Mouse (Mus musculus) hindbrain, embryonic 15.5 days (tissue): Measurements from ENCODE around the gene Tmem198. TPM values are rescaled to one million over a fixed set of nuclear protein-coding genes. Genes with fewer than 3 reads are reported as not detected.

Source experiments
- ATAC-seq: fragments of 200-750 bp; cut with Nextera tagmentation; 2 replicates; pipeline ENCODE4 v1.8.0; 2017; ENCODE audit warnings: low read depth, moderate number of reproducible peaks, moderate TSS enrichment; ENCODE audit not compliant: low FRiP score
- H3K27ac ChIP-seq: fragments of 300-500 bp; sonication (generic); replicated peaks from 2 replicates; pipeline ENCODE4 v1.5.1; 2015; ENCODE audit warnings: mild to moderate bottlenecking, inconsistent platforms
- H3K27me3 ChIP-seq: fragments of 300-500 bp; sonication (generic); 2 replicates; pipeline ENCODE4 v1.6.1; 2015; ENCODE audit warnings: control low read depth, inconsistent platforms
- H3K36me3 ChIP-seq: fragments of 300-500 bp; sonication (generic); 2 replicates; pipeline ENCODE4 v1.6.1; 2015; ENCODE audit warnings: control low read depth, inconsistent platforms
- H3K4me1 ChIP-seq: fragments of 300-500 bp; sonication (generic); replicated peaks from 2 replicates; pipeline ENCODE4 v1.6.1; 2015; ENCODE audit warnings: control low read depth, inconsistent platforms
- H3K4me2 ChIP-seq: fragments of 300-500 bp; sonication (generic); 2 replicates; pipeline ENCODE4 v1.6.1; 2015; ENCODE audit warnings: moderate library complexity, mild to moderate bottlenecking, inconsistent platforms
- H3K4me3 ChIP-seq: fragments of 300-500 bp; sonication (generic); 2 replicates; pipeline ENCODE4 v1.5.1; 2015; ENCODE audit warnings: mild to moderate bottlenecking, inconsistent platforms
- H3K9ac ChIP-seq: fragments of 300-500 bp; sonication (generic); 2 replicates; pipeline ENCODE4 v1.6.1; 2015; ENCODE audit warnings: inconsistent platforms
- H3K9me3 ChIP-seq: fragments of 300-500 bp; sonication (generic); 2 replicates; pipeline ENCODE4 v1.6.1; 2016; ENCODE audit warnings: control low read depth, inconsistent platforms
- WGBS: fragments of 180-500 bp; shearing (Covaris S2); methylation state at CpG from one replicate; pipeline ENCODE4 v1.1.7; 2015; 5-methylcytosine and 5-hydroxymethylcytosine counted together
- polyA plus RNA-seq: library from polyadenylated mRNA; unstranded; fragments of >200 nt; fragmentation: Nextera tagmentation; extraction: Ambion mirVana; gene quantifications from 2 replicates; pipeline ENCODE4 v1.2.1, GENCODE M21; 2015

Tmem198 gene
- polyA plus RNA-seq, 1 experiment from 2014 or later: 49.9 TPM

DNA sequence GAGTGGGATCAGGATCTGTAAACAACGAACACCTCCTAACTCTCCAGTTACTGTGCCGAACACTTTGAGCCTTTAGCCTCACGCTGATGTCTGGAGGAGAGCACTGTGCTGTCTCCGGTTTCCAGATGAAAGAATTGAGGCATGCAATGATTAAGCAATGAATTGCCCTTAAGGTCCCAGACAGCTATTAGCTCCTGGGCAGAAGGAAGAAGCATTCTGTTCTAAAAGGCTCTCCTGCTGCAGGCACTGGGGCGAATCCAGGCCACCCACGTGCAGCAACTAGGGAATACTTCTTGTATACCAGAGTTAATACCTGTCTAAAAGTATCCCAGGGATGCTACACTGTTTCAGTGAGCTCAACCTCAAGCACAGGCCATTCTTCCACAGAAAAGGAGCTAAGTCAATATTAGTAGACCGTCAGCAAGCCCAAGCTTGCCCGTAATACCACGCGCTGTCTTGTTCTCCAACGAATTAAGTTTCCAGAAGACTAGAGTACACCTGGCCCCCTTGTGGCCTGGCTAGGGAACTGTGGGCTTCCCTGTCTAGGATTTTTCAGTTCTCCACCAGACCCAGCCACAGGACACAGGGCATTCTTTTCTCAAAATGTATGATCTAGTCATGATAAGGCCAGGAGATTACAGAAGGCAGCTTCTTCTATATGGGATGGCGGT, 15.7 kb downstream of the Tmem198 start:
- H3K36me3 ChIP-seq: 0 out of 2 replicates have a peak, but pooled peaks cover 6% of the 10 kb centered on the region
- H3K4me2 ChIP-seq: no peak overlapping the region
- H3K4me1 ChIP-seq: peaks cover 6% of the 10 kb centered on the region; the same call in 1 of the 2 replicates
- H3K4me3 ChIP-seq: no peak overlapping the region
- peaks cover 8% of the 10 kb centered on the region; the same call in 1 of the 2 replicates for H3K27me3 ChIP-seq
- H3K27ac ChIP-seq: no peak overlapping the region
- ATAC-seq: no peak
- no peaks in the 10 kb centered on the region for H3K9me3 ChIP-seq
- 45% methylated on average over 12 of the region's 12 CpGs for WGBS
- no peak overlapping the region for H3K9ac ChIP-seq

DNA sequence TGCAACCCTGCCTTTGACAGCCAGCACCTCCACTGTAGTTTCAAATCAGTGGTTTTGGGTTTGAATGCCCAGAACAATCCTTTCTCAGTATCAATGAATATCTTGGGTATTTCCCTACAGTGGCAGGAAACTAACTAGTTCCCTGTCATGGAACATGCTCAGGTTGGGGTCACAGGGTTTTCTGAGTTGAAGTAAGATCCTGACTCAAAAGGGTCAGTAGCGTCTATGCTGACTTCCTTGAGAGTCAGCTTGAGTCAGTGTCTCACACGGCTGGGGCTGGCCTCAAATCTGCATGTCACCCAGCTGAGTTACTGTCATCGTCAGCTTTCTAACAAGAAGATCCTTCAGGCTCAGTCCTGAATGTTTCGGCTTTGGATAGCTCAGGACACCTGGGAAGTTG, 19.6 kb downstream of the Tmem198 start:
- Histone ChIP-seq H3K36me3 (peaks cover 23% of the 10 kb centered on the region), H3K4me1 (peaks cover 12% of the 10 kb centered on the region), H3K4me2 (no peak overlapping the region), H3K4me3 (no peak overlapping the region), H3K27ac (no peak overlapping the region), H3K9me3 (no peaks in the 10 kb centered on the region), H3K9ac (no peak overlapping the region), H3K27me3 (0 out of 2 replicates have a peak, but pooled peaks cover 9% of the 10 kb centered on the region)
- 92% methylated on average over 4 of the region's 4 CpGs for WGBS
- no peak for ATAC-seq

DNA sequence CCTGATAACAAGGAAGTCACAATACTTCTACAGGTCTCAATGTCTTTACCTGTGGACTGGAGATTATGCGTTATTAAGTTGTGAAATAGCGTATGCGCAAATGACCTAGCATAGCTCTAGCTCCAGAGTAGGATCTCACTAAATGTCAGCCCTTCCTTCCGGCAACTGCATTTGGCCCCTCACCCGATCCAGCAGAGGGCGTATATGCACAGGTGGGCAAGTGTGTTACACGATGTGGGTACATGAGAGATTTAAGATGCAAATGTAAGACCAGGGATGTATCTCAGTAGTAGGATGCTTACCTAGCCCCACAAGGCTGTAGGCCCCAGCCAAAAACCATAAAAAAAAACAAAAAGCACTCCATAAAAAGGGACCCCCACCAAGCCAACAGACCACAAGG, 20.1 kb downstream of the Tmem198 start:
- no peak for ATAC-seq
- H3K4me2 ChIP-seq: no peak overlapping the region
- peaks cover 18% of the 10 kb centered on the region for H3K4me1 ChIP-seq
- no peak overlapping the region for H3K9ac ChIP-seq
- no peaks in the 10 kb centered on the region for H3K9me3 ChIP-seq
- H3K27me3 ChIP-seq: 0 out of 2 replicates have a peak, but pooled peaks cover 9% of the 10 kb centered on the region
- H3K4me3 ChIP-seq: no peak overlapping the region
- no peak overlapping the region for H3K27ac ChIP-seq
- H3K36me3 ChIP-seq: peaks cover 23% of the 10 kb centered on the region
- 86% methylated on average over 7 of the region's 7 CpGs for WGBS

DNA sequence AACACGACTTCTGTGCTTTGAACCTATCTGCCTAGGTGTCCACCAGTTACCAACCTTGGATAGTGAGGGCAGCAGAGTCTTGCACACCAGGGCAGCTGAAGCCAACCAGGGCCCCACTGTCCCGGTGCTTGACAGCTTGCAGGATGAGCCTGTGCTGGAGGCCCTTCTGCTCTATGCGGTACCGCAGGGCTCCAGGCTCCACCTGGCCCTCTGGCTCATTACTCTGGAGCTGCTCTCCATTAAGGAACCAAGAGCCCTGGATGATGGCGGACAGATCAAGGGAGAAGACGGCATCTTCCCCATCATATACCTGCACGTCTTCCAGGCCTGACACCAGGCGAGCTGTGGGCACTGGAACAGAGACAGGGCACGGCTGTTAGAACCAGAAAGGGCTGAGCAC, 22.6 kb downstream of the Tmem198 start:
- no peaks in the 10 kb centered on the region for H3K9me3 ChIP-seq
- peaks cover 23% of the 10 kb centered on the region for H3K36me3 ChIP-seq
- no peak overlapping the region for H3K4me2 ChIP-seq
- H3K27ac ChIP-seq: no peak overlapping the region
- H3K27me3 ChIP-seq: 0 out of 2 replicates have a peak, but pooled peaks cover 9% of the 10 kb centered on the region
- 94% methylated on average over 9 of the region's 9 CpGs for WGBS
- H3K4me3 ChIP-seq: no peak overlapping the region
- no peak overlapping the region for H3K9ac ChIP-seq
- H3K4me1 ChIP-seq: peaks cover 27% of the 10 kb centered on the region
- ATAC-seq: no peak

DNA sequence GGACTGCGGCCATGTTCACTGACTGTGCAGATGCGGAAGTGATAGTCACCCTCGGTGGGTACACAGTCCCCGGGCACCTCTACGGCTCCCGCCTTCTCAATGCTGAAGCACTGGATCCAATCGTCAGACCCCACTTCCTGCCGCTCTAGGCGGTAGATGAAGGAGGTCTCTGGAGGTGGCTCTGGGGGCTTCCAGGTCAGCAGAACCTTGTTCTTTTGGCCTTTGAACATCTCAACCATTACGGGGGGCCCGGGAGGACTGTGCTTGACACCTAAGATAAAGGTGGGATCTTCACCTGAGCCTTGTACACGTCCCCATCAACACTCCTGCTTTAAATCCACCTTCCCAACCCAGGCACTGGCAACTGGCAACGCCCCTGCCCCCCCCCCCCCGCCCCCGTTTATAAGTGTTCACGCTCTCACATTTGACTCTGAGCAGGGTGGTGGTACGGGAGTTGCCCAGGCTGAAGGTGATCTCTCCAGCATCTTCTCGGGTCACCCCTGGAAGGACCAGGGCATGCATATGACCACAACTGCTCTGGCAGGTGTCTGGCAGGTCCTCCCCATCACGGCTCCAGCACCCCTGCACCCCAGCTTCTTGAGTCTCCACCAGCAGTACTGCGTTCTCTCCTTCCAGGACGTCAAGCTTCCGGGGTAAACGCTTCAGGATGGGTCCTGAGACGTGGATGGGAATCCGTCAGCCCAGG, 23.8 kb downstream of the Tmem198 start:
- ATAC-seq: no peak
- Histone ChIP-seq H3K4me3 (no peak overlapping the region), H3K4me2 (no peak overlapping the region), H3K36me3 (peaks cover 23% of the 10 kb centered on the region), H3K4me1 (peaks cover 35% of the 10 kb centered on the region), H3K27ac (no peak overlapping the region), H3K9ac (no peak overlapping the region), H3K27me3 (peaks cover 14% of the 10 kb centered on the region; the same call in 1 of the 2 replicates), H3K9me3 (no peaks in the 10 kb centered on the region)
- WGBS: 89% methylated on average over 25 of the region's 25 CpGs

DNA sequence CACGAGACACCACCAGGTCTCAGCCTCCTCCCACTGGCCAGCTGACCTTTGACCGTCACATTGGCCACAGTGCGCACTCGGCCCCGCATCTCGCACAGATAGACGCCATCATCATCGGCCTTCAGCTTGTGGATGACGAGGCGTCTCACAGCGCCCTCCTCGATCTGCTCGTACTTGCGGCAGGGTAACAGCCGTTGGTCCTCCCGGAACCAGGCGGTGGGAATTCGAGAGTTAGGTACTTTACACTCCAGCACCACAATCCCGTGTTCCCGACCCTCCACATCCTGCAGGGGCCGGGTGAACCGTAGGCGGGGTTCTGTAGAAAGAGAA, 24.3 kb downstream of the Tmem198 start:
- Histone ChIP-seq H3K9me3 (no peaks in the 10 kb centered on the region), H3K36me3 (peaks cover 23% of the 10 kb centered on the region), H3K27me3 (peaks cover 14% of the 10 kb centered on the region; the same call in 1 of the 2 replicates), H3K4me1 (peaks cover 35% of the 10 kb centered on the region), H3K4me3 (no peak overlapping the region), H3K27ac (no peak overlapping the region), H3K4me2 (peak overlapping the region; percentile 4; the same call in 1 of the 2 replicates), H3K9ac (no peak overlapping the region)
- 66% methylated on average over 23 of the region's 23 CpGs for WGBS
- ATAC-seq: no peak

DNA sequence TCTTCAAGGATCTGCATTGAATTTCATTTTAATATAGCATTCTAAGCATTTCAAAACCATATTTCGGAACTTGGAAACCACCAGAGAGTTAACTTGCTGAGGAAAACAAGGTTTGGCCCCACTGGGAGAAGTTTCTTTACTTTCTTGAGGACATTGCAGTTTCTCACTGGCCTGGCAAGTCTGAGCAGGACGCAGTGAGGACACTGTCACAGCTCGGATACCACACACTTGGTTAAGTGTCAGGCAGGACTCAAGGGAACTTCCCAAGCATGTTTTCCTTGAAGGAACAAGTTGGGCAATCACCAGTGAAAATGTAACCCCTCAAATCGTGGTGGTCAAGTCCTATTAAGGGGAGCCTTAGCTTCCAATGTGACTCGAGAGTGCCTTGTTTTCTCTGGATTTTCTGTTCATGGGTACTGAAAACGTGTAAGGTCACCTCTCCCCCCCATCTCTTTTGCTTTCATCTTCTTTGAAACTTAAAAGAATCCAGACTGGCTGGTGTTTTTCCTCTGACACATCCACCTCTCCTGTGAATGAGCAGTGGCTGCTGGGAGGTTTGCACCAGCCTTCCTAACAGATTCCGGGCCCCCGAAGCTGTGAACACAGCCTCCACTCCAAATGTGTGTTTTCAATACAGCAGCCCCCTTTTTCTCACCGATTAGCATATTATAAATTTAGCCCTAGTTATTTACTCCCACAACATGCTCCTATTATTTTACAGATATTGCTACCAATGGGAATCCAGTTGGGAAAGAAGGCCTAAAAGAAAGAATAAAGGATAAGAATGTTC, 25.1 kb downstream of the Tmem198 start:
- Histone ChIP-seq H3K9me3 (no peaks in the 10 kb centered on the region), H3K36me3 (peaks cover 18% of the 10 kb centered on the region), H3K4me3 (peak overlapping the region; percentile 65), H3K4me1 (peaks cover 35% of the 10 kb centered on the region), H3K4me2 (peak overlapping the region; percentile 89), H3K27me3 (peaks cover 14% of the 10 kb centered on the region; the same call in 1 of the 2 replicates), H3K27ac (peak overlapping the region; percentile 94), H3K9ac (peak overlapping the region; percentile 90)
- no peak for ATAC-seq
- 64% methylated on average over 9 of the region's 9 CpGs for WGBS

DNA sequence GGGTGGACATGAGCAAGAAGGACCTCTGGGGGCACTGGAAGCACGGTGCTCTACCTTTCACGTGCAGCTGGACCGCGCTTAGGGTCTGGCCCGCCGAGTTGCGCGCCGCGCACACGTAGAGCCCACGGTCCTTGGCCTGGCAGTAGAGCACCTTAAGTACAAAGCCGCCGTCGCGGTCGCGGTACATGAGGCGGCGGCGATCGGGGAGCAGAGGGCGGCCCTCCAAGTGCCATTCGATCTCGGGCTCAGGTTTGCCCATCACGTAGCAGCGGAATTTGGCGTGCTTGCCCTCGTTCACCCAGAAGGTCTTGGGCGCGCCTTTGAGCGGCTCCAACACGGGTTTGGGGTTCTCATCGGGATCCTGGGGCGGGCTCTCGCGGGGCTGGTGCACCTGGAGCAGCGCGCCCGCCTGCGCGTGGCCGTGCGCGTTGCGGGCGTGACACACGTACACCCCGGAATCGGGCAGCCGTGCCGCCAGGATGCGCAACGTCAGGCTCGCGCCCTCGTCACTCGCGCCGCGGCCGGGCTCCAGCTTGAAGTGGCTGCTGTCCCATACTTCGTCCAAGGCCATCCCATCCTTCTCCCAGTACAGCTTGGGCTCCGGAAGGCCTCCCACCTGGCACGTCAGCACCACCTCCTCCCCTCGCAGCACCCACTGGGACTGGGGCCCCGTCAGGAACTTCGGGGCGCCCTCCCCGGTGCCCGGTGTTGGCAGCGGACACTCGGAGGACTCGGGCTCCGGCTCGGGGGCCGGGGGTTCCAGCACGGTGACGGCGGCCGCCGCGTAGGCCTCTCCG, 26.0 kb downstream of the Tmem198 start:
- ATAC-seq: peak; percentile 86
- H3K27me3 ChIP-seq: peaks cover 17% of the 10 kb centered on the region; the same call in 1 of the 2 replicates
- peak overlapping the region; percentile 94 for H3K27ac ChIP-seq
- peak overlapping the region; percentile 65 for H3K4me3 ChIP-seq
- H3K36me3 ChIP-seq: peaks cover 18% of the 10 kb centered on the region
- WGBS: under 1% methylated on average over 84 of the region's 84 CpGs
- peak overlapping the region; percentile 90 for H3K9ac ChIP-seq
- peaks cover 35% of the 10 kb centered on the region for H3K4me1 ChIP-seq
- peak overlapping the region; percentile 89 for H3K4me2 ChIP-seq
- H3K9me3 ChIP-seq: no peaks in the 10 kb centered on the region

DNA sequence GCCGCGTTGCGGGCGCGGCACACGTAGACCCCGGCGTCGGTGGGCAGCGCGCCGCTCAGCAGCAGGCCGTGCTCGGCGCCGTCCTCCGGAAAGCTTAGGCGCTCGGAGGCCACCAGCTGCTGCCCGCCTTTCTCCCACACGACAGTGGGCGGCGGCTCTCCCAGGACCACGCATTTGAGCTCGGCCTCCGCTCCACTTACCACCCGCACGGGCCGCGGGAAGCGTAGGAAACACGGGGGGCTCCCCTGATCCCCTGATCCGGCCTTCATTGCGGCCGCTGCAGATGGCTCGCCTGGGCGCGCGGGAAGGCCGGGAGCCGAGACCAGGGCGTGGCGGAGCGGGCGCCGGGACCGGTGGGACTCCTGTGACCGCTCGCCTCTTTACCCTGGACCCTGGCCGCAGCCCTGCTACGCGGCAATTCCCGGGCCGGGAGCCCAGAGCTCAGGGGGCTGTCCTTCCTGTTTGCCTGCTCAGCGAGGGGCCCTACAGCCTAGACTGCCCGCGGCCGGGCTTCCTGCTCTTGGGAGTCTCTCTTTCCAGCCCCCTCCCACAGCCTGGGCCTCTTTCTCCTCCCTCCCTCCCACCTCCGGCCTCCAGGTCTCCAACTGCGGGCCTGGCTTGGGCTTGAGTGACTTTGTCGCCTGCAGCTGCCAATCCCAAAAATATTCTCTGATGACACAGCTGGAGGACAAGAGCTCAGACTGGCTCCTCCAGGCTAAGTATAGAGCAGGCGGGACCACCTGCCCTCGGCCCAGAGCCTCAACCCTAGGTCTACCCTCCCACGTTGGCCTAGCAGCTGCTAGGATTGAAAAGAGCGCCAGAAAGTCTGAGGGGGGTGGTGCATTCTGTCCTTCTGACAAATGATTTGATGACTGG, 26.9 kb downstream of the Tmem198 start, which contains the start of gene Obsl1:
Gene Obsl1, minus strand, starts transcription at position 497 of the 876 bp plus-strand sequence.
- Histone ChIP-seq H3K9ac (peak within 1 kb of the TSS; percentile 90), H3K4me2 (peak within 1 kb of the TSS; percentile 89), H3K27ac (peak within 1 kb of the TSS; percentile 94), H3K4me3 (peak within 1 kb of the TSS; percentile 65), H3K9me3 (no peaks in the 10 kb centered on the region), H3K27me3 (peaks cover 17% of the 10 kb centered on the region; the same call in 1 of the 2 replicates), H3K4me1 (peaks cover 35% of the 10 kb centered on the region), H3K36me3 (peaks cover 9% of the 10 kb centered on the region)
- peak; percentile 79 for ATAC-seq
- under 1% methylated on average over 53 of the region's 65 CpGs for WGBS

DNA sequence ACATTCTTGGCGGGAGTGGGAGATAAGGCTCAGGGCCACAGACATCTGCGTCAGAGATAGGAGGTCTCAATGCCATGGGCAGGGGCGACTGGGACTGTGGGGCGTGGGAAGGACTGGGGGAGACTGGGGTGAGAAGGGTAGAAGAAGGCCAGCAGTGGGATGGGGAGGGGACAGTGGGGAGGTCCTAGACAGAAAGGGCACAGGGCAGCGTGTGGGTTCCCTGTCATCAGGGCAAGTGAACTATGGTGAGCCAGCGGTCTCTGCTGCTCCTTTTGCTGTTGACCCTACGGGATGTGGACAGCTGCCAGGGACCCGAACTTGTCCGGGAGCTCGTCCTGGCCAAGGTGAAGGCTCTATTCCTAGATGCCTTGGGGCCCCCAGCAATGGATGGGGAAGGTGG, 27.7 kb downstream of the Tmem198 start, which contains the start of gene Inha:
Gene Inha, plus strand, starts transcription at position 72 of the 400 bp plus-strand sequence.
- 72% methylated on average over 10 of the region's 10 CpGs for WGBS
- peak within 1 kb of the TSS; percentile 89 for H3K4me2 ChIP-seq
- peak within 1 kb of the TSS; percentile 65 for H3K4me3 ChIP-seq
- H3K9ac ChIP-seq: peak within 1 kb of the TSS; percentile 90
- peaks cover 17% of the 10 kb centered on the region; the same call in 1 of the 2 replicates for H3K27me3 ChIP-seq
- no peak for ATAC-seq
- peak within 1 kb of the TSS; percentile 94 for H3K27ac ChIP-seq
- 0 out of 2 replicates have a peak, but pooled peaks cover 1% of the 10 kb centered on the region for H3K36me3 ChIP-seq
- H3K4me1 ChIP-seq: peaks cover 35% of the 10 kb centered on the region
- no peaks in the 10 kb centered on the region for H3K9me3 ChIP-seq
